Comparison of ENCODE assay signal across 24 mouse cellular contexts in genomic region chr10:58864735-58865134, GRCm38 (mm10). TPM values are rescaled to one million over a fixed set of nuclear protein-coding genes. Genes with fewer than 3 reads are reported as not detected.
DNase-seq lines count a peak whose midpoint lies in the region; ATAC-seq and TF ChIP-seq lines count a peak whose summit lies in the region.
"Had no signal": no experiment of that assay in that cellular context is flagged by ENCODE, and none has a peak within 500 bp of the region (broad histone marks: within the 10 kb centered on the region; RNA-seq: fewer than 3 reads in every experiment).

No protein-coding gene starts in this region.

- no peak overlapping the region for H3K4me3 ChIP-seq in forebrain, embryonic 13.5 days
- H3K4me3 ChIP-seq in forebrain, embryonic 10.5 days = no peak overlapping the region
- no peak overlapping the region for H3K4me3 ChIP-seq in kidney, embryonic 15.5 days (replicated peaks)
- no peak overlapping the region for H3K4me3 ChIP-seq in stomach, embryonic 16.5 days (replicated peaks; ENCODE audit: low read length)
- no peak overlapping the region for H3K4me3 ChIP-seq in stomach, postnatal 0 days (ENCODE audit: low read depth, low read length)
- H3K4me3 ChIP-seq: limb, embryonic 12.5 days; myocyte; neural tube, embryonic 15.5 days had no signal

- no peak for TF ChIP-seq CTCF in stomach, postnatal 0 days (IDR thresholded peaks at IDR 0.05; ENCODE audit: low read depth)

- 52% methylated on average over 2 of the region's 2 CpGs for WGBS in forebrain, embryonic 13.5 days
- 82% methylated on average over 2 of the region's 2 CpGs for WGBS in forebrain, embryonic 10.5 days
- WGBS in kidney, embryonic 15.5 days = 64% methylated on average over 2 of the region's 2 CpGs
- 56% methylated on average over 2 of the region's 2 CpGs for WGBS in stomach, embryonic 16.5 days
- WGBS in stomach, postnatal 0 days = 62% methylated on average over 2 of the region's 2 CpGs

- DNase-seq in forebrain, embryonic 10.5 days (ENCODE audit: extremely low spot score, low spot score) = no peak
- no peak for DNase-seq in kidney, postnatal 25 days
- DNase-seq in stomach, postnatal 0 days (ENCODE audit: low spot score) = no peak
- DNase-seq in spleen, adult 12 weeks (ENCODE audit: low spot score) = no peak
- DNase-seq in layer of hippocampus, adult 8-10 months (ENCODE audit: low spot score in 2 of 2) = no peak
- DNase-seq: adrenal gland, postnatal 25 days; cerebellum, adult 8-10 months; cerebellum, postnatal 36 days; gastrocnemius, postnatal 14 days; heart, adult 18-20 months; heart, postnatal 36 days; kidney, adult 2 months; kidney, postnatal 36 days; liver, postnatal 0 days; lung, postnatal 10 days; right cerebral cortex, adult 18-20 months had no signal

- ATAC-seq in forebrain, embryonic 13.5 days = peak; percentile 66
- 0 out of 2 replicates have a peak, but pooled peaks have one; percentile 40 for ATAC-seq in kidney, embryonic 15.5 days (replicated peaks; ENCODE audit: low FRiP score)
- 0 out of 2 replicates have a peak, but pooled peaks have one; percentile 13 for ATAC-seq in stomach, embryonic 16.5 days (ENCODE audit: insufficient read depth, low FRiP score)
- no peak for ATAC-seq in stomach, postnatal 0 days (ENCODE audit: low FRiP score, low TSS enrichment)
- ATAC-seq: liver, postnatal 0 days had no signal

- H3K9ac ChIP-seq in forebrain, embryonic 13.5 days = no peak overlapping the region
- H3K9ac ChIP-seq in kidney, embryonic 15.5 days = no peak overlapping the region
- no peak overlapping the region for H3K9ac ChIP-seq in stomach, embryonic 16.5 days (ENCODE audit: low read length)
- H3K9ac ChIP-seq in stomach, postnatal 0 days (ENCODE audit: low read length) = no peak overlapping the region
- H3K9ac ChIP-seq: limb, embryonic 12.5 days; liver, postnatal 0 days; neural tube, embryonic 15.5 days had no signal

- H3K4me1 ChIP-seq in forebrain, embryonic 13.5 days = peaks cover 16% of the 10 kb centered on the region
- 0 out of 2 replicates have a peak, but pooled peaks cover 3% of the 10 kb centered on the region for H3K4me1 ChIP-seq in forebrain, embryonic 10.5 days
- 0 out of 2 replicates have a peak, but pooled peaks cover 2% of the 10 kb centered on the region for H3K4me1 ChIP-seq in kidney, embryonic 15.5 days
- no peaks in the 10 kb centered on the region for H3K4me1 ChIP-seq in stomach, embryonic 16.5 days (ENCODE audit: control insufficient read depth, insufficient read depth, low read length)
- H3K4me1 ChIP-seq in stomach, postnatal 0 days (replicated peaks; ENCODE audit: control insufficient read depth, insufficient read depth) = no peaks in the 10 kb centered on the region
- H3K4me1 ChIP-seq: limb, embryonic 12.5 days; neural tube, embryonic 15.5 days had no signal

- H3K27me3 ChIP-seq in forebrain, embryonic 13.5 days = no peaks in the 10 kb centered on the region
- H3K27me3 ChIP-seq in forebrain, embryonic 10.5 days (ENCODE audit: poor library complexity, severe bottlenecking) = no peaks in the 10 kb centered on the region; the same call in 1 of the 2 replicates
- H3K27me3 ChIP-seq in kidney, embryonic 15.5 days = no peaks in the 10 kb centered on the region
- no peaks in the 10 kb centered on the region for H3K27me3 ChIP-seq in stomach, embryonic 16.5 days (ENCODE audit: control insufficient read depth, insufficient read depth, low read length)
- no peaks in the 10 kb centered on the region for H3K27me3 ChIP-seq in stomach, postnatal 0 days (ENCODE audit: control insufficient read depth, insufficient read depth, low read length)
- H3K27me3 ChIP-seq: limb, embryonic 12.5 days; neural tube, embryonic 15.5 days had no signal

- no peak overlapping the region for H3K4me2 ChIP-seq in forebrain, embryonic 13.5 days
- H3K4me2 ChIP-seq in kidney, embryonic 15.5 days = no peak overlapping the region
- no peak overlapping the region for H3K4me2 ChIP-seq in stomach, embryonic 16.5 days (ENCODE audit: low read depth, low read length)
- H3K4me2 ChIP-seq in stomach, postnatal 0 days (replicated peaks; ENCODE audit: low read depth) = no peak overlapping the region
- H3K4me2 ChIP-seq: limb, embryonic 12.5 days; liver, embryonic 11.5 days; midbrain, embryonic 11.5 days; neural tube, embryonic 15.5 days had no signal

- H3K27ac ChIP-seq in forebrain, embryonic 13.5 days = no peak overlapping the region
- no peak overlapping the region for H3K27ac ChIP-seq in forebrain, embryonic 10.5 days
- H3K27ac ChIP-seq in kidney, embryonic 15.5 days = no peak overlapping the region
- no peak overlapping the region for H3K27ac ChIP-seq in stomach, embryonic 16.5 days (ENCODE audit: low read length)
- H3K27ac ChIP-seq in stomach, postnatal 0 days (replicated peaks) = no peak overlapping the region
- H3K27ac ChIP-seq: limb, embryonic 12.5 days; neural tube, embryonic 15.5 days had no signal

- TF ChIP-seq EP300 in stomach, postnatal 0 days (optimal IDR thresholded peaks at IDR 0.05) = no peak

- H3K9me3 ChIP-seq in forebrain, embryonic 13.5 days (replicated peaks) = no peaks in the 10 kb centered on the region
- H3K9me3 ChIP-seq in forebrain, embryonic 10.5 days = no peaks in the 10 kb centered on the region
- H3K9me3 ChIP-seq in kidney, embryonic 15.5 days (replicated peaks) = no peaks in the 10 kb centered on the region
- H3K9me3 ChIP-seq in stomach, embryonic 16.5 days (replicated peaks; ENCODE audit: control insufficient read depth, low read length) = no peaks in the 10 kb centered on the region
- H3K9me3 ChIP-seq in stomach, postnatal 0 days (ENCODE audit: control insufficient read depth, low read length) = no peaks in the 10 kb centered on the region
- H3K9me3 ChIP-seq: limb, embryonic 12.5 days; neural tube, embryonic 15.5 days had no signal

- H3K36me3 ChIP-seq in forebrain, embryonic 13.5 days (ENCODE audit: poor library complexity, severe bottlenecking) = no peaks in the 10 kb centered on the region
- H3K36me3 ChIP-seq in forebrain, embryonic 10.5 days (replicated peaks) = no peaks in the 10 kb centered on the region
- H3K36me3 ChIP-seq in kidney, embryonic 15.5 days = no peaks in the 10 kb centered on the region
- H3K36me3 ChIP-seq in stomach, embryonic 16.5 days (ENCODE audit: control insufficient read depth, insufficient read depth, low read length) = no peaks in the 10 kb centered on the region
- no peaks in the 10 kb centered on the region for H3K36me3 ChIP-seq in stomach, postnatal 0 days (ENCODE audit: control insufficient read depth, insufficient read depth, low read length)
- H3K36me3 ChIP-seq: limb, embryonic 12.5 days; neural tube, embryonic 15.5 days had no signal

RNA-seq across cellular contexts. Expression of gene Sh3rf3, which starts 51.6 kb away (rescaled TPM):
- polyA plus RNA-seq in forebrain, embryonic 13.5 days (2015; fragmentation: Nextera tagmentation; extraction: Ambion mirVana) = 6.1 TPM in 2 replicates
- 0.36 and 0.48 TPM in 2 replicates for polyA plus RNA-seq in forebrain, embryonic 10.5 days (2016; fragmentation: Nextera tagmentation; extraction: Ambion mirVana)
- 1.3 and 1.6 TPM in 2 replicates for polyA plus RNA-seq in kidney, embryonic 15.5 days (2015; fragmentation: Nextera tagmentation; extraction: Ambion mirVana)
- 0.55 and 0.79 TPM in 2 replicates for polyA plus RNA-seq in stomach, embryonic 16.5 days (2015; fragmentation: Nextera tagmentation; extraction: Ambion mirVana)
- 0.33 and 0.45 TPM in 2 replicates for polyA plus RNA-seq in stomach, postnatal 0 days (2015; fragmentation: Nextera tagmentation; extraction: Ambion mirVana)
- 10 to 100 TPM; 28.2 to 38.0 (median 32.1) TPM for total RNA-seq in layer of hippocampus, adult 8-10 months (2022)
- polyA plus RNA-seq: liver, embryonic 11.5 days; liver, postnatal 0 days had no signal
